Mouse (Mus musculus): ENCODE results near the gene Lamp3. TPM values are rescaled to one million over a fixed set of nuclear protein-coding genes. Genes with fewer than 3 reads are reported as not detected.
"Not testable (repeated sequence)": the region's sequence is repeated elsewhere in the genome, so short reads cannot be mapped to it uniquely, and the experiment has no call there.

The Lamp3 gene
- polyA plus RNA-seq, 1 experiment from 2014 or later, result not detected

DNA sequence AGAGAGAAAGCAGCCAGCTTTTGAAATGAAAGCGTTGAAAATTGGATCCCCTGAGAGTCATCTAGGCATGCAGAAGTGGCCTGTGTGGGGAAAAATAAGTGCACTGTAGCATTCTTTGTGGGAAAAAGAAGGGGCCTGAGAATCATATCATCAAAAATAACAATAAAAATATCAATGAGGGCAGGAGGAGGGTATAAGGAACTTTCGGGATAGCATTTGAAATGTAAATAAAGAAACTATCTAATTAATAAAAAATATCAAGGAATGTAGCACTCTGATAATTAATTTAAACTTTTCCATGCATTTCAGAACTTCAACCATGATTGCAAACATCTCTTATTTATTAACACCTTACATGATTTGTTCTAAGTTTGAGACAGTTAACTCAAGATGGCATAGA is 94.4 kb downstream of the Lamp3 start, which contains the start of gene Olfr170:
TSS of gene Olfr170 (minus strand) at position 101 of the 400 bp plus-strand sequence.
- not testable (repeated sequence) for H3K4me1 ChIP-seq (ENCODE audit: control insufficient read depth, insufficient read depth, low read length); H3K4me3 ChIP-seq (ENCODE audit: low read depth, low read length); H3K9ac ChIP-seq (replicated peaks; ENCODE audit: low read depth, low read length); H3K9me3 ChIP-seq (ENCODE audit: control insufficient read depth, low read depth, low read length); ATAC-seq (ENCODE audit: insufficient number of reproducible peaks, insufficient read depth, low FRiP score, low read depth); H3K4me2 ChIP-seq (replicated peaks; ENCODE audit: low read depth, low read length); H3K27me3 ChIP-seq (ENCODE audit: control insufficient read depth, insufficient read depth, low read length); H3K27ac ChIP-seq (ENCODE audit: low read length); H3K36me3 ChIP-seq (ENCODE audit: control insufficient read depth, insufficient read depth, low read length)
- WGBS, result 93% methylated on average over 2 of the region's 2 CpGs

Other genes starting within 250 kb of the Lamp3 start
- not detected in 2 replicates for gene Olfr166, start 222.7 kb downstream of the Lamp3 start, polyA plus RNA-seq (2014; fragmentation: Nextera tagmentation; extraction: Ambion mirVana)
- gene Olfr167, start 184.1 kb downstream of the Lamp3 start, polyA plus RNA-seq (2014; fragmentation: Nextera tagmentation; extraction: Ambion mirVana), result not detected in 2 replicates
- gene Olfr168, start 170.8 kb downstream of the Lamp3 start, polyA plus RNA-seq (2014; fragmentation: Nextera tagmentation; extraction: Ambion mirVana), result not detected in 2 replicates
- gene Olfr169, start 134.6 kb downstream of the Lamp3 start, polyA plus RNA-seq (2014; fragmentation: Nextera tagmentation; extraction: Ambion mirVana), result not detected in 2 replicates
- not detected in 2 replicates for gene Olfr170, start 94.5 kb downstream of the Lamp3 start, polyA plus RNA-seq (2014; fragmentation: Nextera tagmentation; extraction: Ambion mirVana)
- not detected in 2 replicates for gene Olfr171, start 76.5 kb downstream of the Lamp3 start, polyA plus RNA-seq (2014; fragmentation: Nextera tagmentation; extraction: Ambion mirVana)
- gene B3gnt5, start 53.8 kb upstream of the Lamp3 start, polyA plus RNA-seq (2014; fragmentation: Nextera tagmentation; extraction: Ambion mirVana), result 24.3 TPM in 2 replicates

All from stomach, embryonic 14.5 days (tissue).